Mouse (Mus musculus): ENCODE results near the gene Zdhhc14. TPM values are rescaled to one million over a fixed set of nuclear protein-coding genes. Genes with fewer than 3 reads are reported as not detected.

Zdhhc14 gene
- polyA plus RNA-seq, 1 experiment from 2014 or later, result 8.4 TPM

DNA sequence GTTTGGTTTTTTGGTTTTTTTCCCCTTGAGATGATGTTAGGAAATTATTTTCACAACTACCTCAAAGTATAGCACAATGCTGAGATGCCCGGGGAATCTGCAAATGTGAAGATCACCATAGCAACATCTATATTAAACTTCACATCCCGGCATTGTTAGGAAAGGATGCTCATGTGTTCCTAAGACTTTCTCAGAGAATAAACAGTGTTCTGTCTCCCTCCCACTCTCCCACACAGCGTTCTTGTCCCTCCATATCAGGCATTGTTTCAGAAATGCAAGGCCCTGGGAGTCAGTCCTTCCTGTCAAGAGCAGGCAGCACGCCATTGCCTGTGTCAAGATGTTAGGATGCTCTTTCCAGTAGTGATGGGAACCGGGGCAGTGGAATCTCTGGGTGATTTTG lies 51.7 kb downstream of the Zdhhc14 start:
- no peak overlapping the region for H3K4me3 ChIP-seq
- no peak for ATAC-seq (ENCODE audit: low read depth)
- no peak overlapping the region for H3K4me2 ChIP-seq
- no peaks in the 10 kb centered on the region for H3K36me3 ChIP-seq
- no peak overlapping the region for H3K9ac ChIP-seq
- WGBS, result 72% methylated on average over 5 of the region's 5 CpGs
- no peaks in the 10 kb centered on the region for H3K9me3 ChIP-seq
- no peaks in the 10 kb centered on the region for H3K4me1 ChIP-seq (replicated peaks)
- H3K27me3 ChIP-seq, result no peaks in the 10 kb centered on the region
- H3K27ac ChIP-seq (replicated peaks), result no peak overlapping the region

DNA sequence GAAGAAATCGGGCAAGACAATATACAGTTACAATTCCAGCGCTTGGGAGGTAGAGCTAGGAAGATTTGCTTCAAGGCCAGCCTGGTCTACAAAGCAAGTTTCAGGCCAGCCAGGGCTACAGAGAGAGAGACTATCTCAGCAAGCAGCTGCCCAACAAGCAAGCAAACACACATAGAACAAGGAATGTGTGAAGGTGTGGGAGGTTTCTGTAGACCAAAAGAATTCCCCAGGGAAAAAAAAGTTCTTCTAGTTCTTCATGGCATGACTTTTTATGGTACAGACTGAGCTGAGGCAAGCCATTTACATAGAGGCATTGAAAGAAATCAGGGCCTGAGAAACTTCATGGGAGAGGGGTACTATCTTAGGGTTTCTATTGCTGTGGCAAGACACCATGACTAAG lies 52.7 kb downstream of the Zdhhc14 start:
- Histone ChIP-seq H3K27me3 (no peaks in the 10 kb centered on the region), H3K4me2 (no peak overlapping the region), H3K27ac (replicated peaks) (no peak overlapping the region), H3K4me3 (no peak overlapping the region), H3K9ac (no peak overlapping the region), H3K4me1 (replicated peaks) (no peaks in the 10 kb centered on the region), H3K36me3 (no peaks in the 10 kb centered on the region), H3K9me3 (no peaks in the 10 kb centered on the region)
- ATAC-seq (ENCODE audit: low read depth), result no peak
- WGBS, result 93% methylated on average over 2 of the region's 2 CpGs

GRCm38 (mm10) chr17:5548546-5548945 lies 56.2 kb downstream of the Zdhhc14 start:
- no peaks in the 10 kb centered on the region for H3K27me3 ChIP-seq
- H3K4me2 ChIP-seq, result no peak overlapping the region
- ATAC-seq (ENCODE audit: low read depth), result no peak
- H3K4me1 ChIP-seq (replicated peaks), result no peaks in the 10 kb centered on the region; the same call in 1 of the 2 replicates
- H3K9me3 ChIP-seq, result no peaks in the 10 kb centered on the region
- no peak overlapping the region for H3K9ac ChIP-seq
- no peak overlapping the region for H3K4me3 ChIP-seq
- WGBS, result 94% methylated on average over 2 of the region's 2 CpGs
- no peak overlapping the region for H3K27ac ChIP-seq (replicated peaks)
- no peaks in the 10 kb centered on the region for H3K36me3 ChIP-seq

GRCm38 (mm10) chr17:5549460-5549859 lies 57.1 kb downstream of the Zdhhc14 start:
- WGBS, result 94% methylated on average over 6 of the region's 6 CpGs
- Histone ChIP-seq H3K4me3 (no peak overlapping the region), H3K36me3 (no peaks in the 10 kb centered on the region), H3K4me1 (replicated peaks) (no peaks in the 10 kb centered on the region; the same call in 1 of the 2 replicates), H3K9me3 (no peaks in the 10 kb centered on the region), H3K9ac (no peak overlapping the region), H3K27me3 (no peaks in the 10 kb centered on the region), H3K4me2 (no peak overlapping the region), H3K27ac (replicated peaks) (no peak overlapping the region)
- no peak for ATAC-seq (ENCODE audit: low read depth)

- no peaks in the 10 kb centered on the region for H3K27me3 ChIP-seq
- H3K9ac ChIP-seq, result no peak overlapping the region
- no peak overlapping the region for H3K4me3 ChIP-seq
- 92% methylated on average over 10 of the region's 10 CpGs for WGBS
- no peaks in the 10 kb centered on the region; the same call in 1 of the 2 replicates for H3K4me1 ChIP-seq (replicated peaks)
- no peak for ATAC-seq (ENCODE audit: low read depth)
- H3K4me2 ChIP-seq, result no peak overlapping the region
- no peaks in the 10 kb centered on the region for H3K36me3 ChIP-seq
- no peaks in the 10 kb centered on the region for H3K9me3 ChIP-seq
- H3K27ac ChIP-seq (replicated peaks), result no peak overlapping the region
Measured at GRCm38 (mm10) chr17:5550444-5550843, 58.1 kb downstream of the Zdhhc14 start.

- ATAC-seq (ENCODE audit: low read depth), result no peak
- no peak overlapping the region for H3K27ac ChIP-seq (replicated peaks)
- 77% methylated on average over 3 of the region's 3 CpGs for WGBS
- no peak overlapping the region for H3K4me2 ChIP-seq
- no peaks in the 10 kb centered on the region for H3K36me3 ChIP-seq
- no peak overlapping the region for H3K4me3 ChIP-seq
- H3K4me1 ChIP-seq (replicated peaks), result no peaks in the 10 kb centered on the region; the same call in 1 of the 2 replicates
- no peak overlapping the region for H3K9ac ChIP-seq
- no peaks in the 10 kb centered on the region for H3K9me3 ChIP-seq
- H3K27me3 ChIP-seq, result no peaks in the 10 kb centered on the region
Measured at GRCm38 (mm10) chr17:5551136-5551535, 58.8 kb downstream of the Zdhhc14 start.

DNA sequence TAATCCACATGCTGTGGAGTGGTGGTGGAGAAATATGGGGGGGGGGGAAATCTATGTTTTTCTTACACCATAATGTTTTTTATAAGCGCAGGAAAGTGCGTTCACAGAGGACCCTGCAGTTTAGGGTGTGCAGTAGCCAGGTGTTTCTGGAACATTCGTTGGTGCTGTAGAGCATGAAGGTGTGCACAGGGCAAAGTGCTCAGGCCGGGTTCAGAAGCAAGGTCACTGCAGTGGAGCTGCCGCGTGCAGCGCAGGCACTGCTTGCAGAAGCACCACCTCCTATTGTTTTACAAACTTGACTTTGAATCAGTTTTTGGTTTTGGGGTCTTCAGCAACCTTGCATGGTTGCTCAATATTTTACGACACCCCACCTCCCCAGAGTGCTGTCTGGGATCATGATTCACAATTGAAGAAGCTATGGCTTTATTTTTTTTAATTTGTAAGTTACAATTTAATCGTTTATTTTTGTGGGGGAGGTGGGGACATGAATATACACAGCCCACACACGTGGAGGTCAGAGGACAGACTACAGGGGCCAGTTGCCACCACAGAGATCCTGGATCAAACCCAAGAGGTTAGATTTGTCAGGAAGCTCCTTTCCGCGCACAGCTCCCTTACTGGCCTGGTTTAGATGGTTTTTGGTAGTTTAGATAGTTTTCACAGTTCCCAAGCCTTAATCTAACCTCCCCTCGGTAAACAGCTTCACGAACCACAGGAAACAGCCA lies 59.8 kb downstream of the Zdhhc14 start:
- Histone ChIP-seq H3K4me1 (replicated peaks) (no peaks in the 10 kb centered on the region; the same call in 1 of the 2 replicates), H3K9me3 (no peaks in the 10 kb centered on the region), H3K27ac (replicated peaks) (no peak overlapping the region), H3K27me3 (no peaks in the 10 kb centered on the region), H3K4me2 (no peak overlapping the region), H3K4me3 (no peak overlapping the region), H3K36me3 (no peaks in the 10 kb centered on the region), H3K9ac (no peak overlapping the region)
- ATAC-seq (ENCODE audit: low read depth), result no peak
- 72% methylated on average over 14 of the region's 14 CpGs for WGBS

DNA sequence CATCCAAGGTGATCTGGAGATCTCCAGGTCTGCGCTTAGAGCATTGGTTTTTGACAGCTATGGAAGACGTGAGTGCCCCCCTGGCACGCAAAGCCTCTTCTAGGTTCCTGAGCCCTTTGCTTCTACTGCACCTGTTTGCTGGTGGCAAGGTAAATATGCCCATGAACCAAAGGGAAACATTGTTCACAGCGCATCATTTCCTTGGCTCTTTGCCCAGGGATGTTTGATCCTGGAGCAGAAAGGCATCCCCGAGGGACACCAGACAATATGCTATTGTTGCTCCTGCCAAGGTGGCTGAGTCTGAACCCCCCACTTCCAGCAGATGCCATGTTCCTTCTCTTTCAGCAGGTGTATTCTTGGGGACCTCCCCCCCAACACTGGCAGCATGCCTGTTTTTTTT lies 61.2 kb downstream of the Zdhhc14 start:
- Histone ChIP-seq H3K9me3 (no peaks in the 10 kb centered on the region), H3K36me3 (no peaks in the 10 kb centered on the region), H3K4me3 (no peak overlapping the region), H3K4me1 (replicated peaks) (no peaks in the 10 kb centered on the region; the same call in 1 of the 2 replicates), H3K27me3 (no peaks in the 10 kb centered on the region), H3K9ac (no peak overlapping the region), H3K27ac (replicated peaks) (no peak overlapping the region), H3K4me2 (no peak overlapping the region)
- ATAC-seq (ENCODE audit: low read depth), result no peak
- 79% methylated on average over 5 of the region's 5 CpGs for WGBS

DNA sequence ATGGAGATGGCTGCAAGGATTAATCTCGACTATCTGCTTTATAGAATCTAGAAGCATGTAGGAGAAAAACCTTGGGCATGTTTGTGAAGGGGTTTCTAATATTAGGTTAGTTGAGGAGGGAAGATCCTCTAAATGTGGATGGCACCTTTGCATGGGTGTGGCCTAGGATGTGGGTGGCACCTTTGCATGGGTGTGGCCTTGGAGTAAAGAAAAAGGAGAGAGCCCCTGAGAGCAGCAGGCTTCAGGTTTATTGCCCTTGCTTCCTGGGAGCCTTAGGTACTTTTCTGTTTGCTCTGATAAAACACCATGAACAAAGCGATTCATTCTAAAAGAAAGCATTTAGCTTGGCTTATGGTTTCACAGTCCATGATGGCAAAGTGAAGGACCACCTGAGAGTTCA lies 62.2 kb downstream of the Zdhhc14 start:
- H3K4me2 ChIP-seq, result no peak overlapping the region
- H3K4me1 ChIP-seq (replicated peaks), result no peaks in the 10 kb centered on the region; the same call in 1 of the 2 replicates
- H3K27ac ChIP-seq (replicated peaks), result no peak overlapping the region
- H3K9me3 ChIP-seq, result no peaks in the 10 kb centered on the region
- no peaks in the 10 kb centered on the region for H3K36me3 ChIP-seq
- H3K9ac ChIP-seq, result no peak overlapping the region
- no peaks in the 10 kb centered on the region for H3K27me3 ChIP-seq
- no peak for ATAC-seq (ENCODE audit: low read depth)
- no peak overlapping the region for H3K4me3 ChIP-seq
- WGBS, result 94% methylated on average over 2 of the region's 2 CpGs

- Histone ChIP-seq H3K4me2 (no peak overlapping the region), H3K9ac (no peak overlapping the region), H3K4me3 (no peak overlapping the region), H3K36me3 (no peaks in the 10 kb centered on the region), H3K27me3 (no peaks in the 10 kb centered on the region), H3K27ac (replicated peaks) (no peak overlapping the region), H3K9me3 (no peaks in the 10 kb centered on the region), H3K4me1 (replicated peaks) (no peaks in the 10 kb centered on the region; the same call in 1 of the 2 replicates)
- no peak for ATAC-seq (ENCODE audit: low read depth)
- WGBS, result 69% methylated on average over 8 of the region's 8 CpGs
Measured at GRCm38 (mm10) chr17:5556568-5556967, 64.2 kb downstream of the Zdhhc14 start.

GRCm38 (mm10) chr17:5560212-5560611 lies 67.9 kb downstream of the Zdhhc14 start:
- Histone ChIP-seq H3K36me3 (no peaks in the 10 kb centered on the region), H3K27ac (replicated peaks) (no peak overlapping the region), H3K4me2 (no peak overlapping the region), H3K9me3 (no peaks in the 10 kb centered on the region), H3K4me3 (no peak overlapping the region), H3K9ac (no peak overlapping the region), H3K4me1 (replicated peaks) (no peaks in the 10 kb centered on the region), H3K27me3 (no peaks in the 10 kb centered on the region)
- 88% methylated on average over 4 of the region's 4 CpGs for WGBS
- no peak for ATAC-seq (ENCODE audit: low read depth)

DNA sequence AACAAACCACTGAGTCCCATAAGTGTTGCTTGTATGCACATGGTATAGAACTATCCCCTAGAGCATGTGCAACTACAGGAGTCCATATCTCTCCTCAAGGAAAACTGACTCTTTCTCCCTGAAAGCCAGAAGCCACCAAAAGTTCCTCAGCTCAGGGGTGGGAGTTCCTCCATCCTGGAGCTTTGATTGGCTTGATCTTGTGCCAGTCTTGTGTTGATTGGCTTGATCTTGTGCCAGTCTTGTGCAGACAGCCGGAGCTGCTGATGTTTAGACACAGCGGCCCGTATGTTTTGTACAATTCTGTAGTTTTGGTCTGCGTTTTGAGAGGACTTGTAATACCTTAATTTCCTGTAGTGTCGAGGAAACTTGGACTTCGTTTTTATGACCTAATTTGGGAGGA lies 70.8 kb downstream of the Zdhhc14 start:
- no peak overlapping the region for H3K27ac ChIP-seq (replicated peaks)
- H3K9me3 ChIP-seq, result no peaks in the 10 kb centered on the region
- peaks cover 11% of the 10 kb centered on the region; the same call in 1 of the 2 replicates for H3K4me1 ChIP-seq (replicated peaks)
- WGBS, result 91% methylated on average over 6 of the region's 6 CpGs
- ATAC-seq (ENCODE audit: low read depth), result no peak
- no peak overlapping the region for H3K4me3 ChIP-seq
- no peak overlapping the region for H3K9ac ChIP-seq
- H3K36me3 ChIP-seq, result no peaks in the 10 kb centered on the region
- no peak overlapping the region for H3K4me2 ChIP-seq
- no peaks in the 10 kb centered on the region for H3K27me3 ChIP-seq

GRCm38 (mm10) chr17:5566006-5566405 lies 73.6 kb downstream of the Zdhhc14 start:
- Histone ChIP-seq H3K4me1 (replicated peaks) (peaks cover 11% of the 10 kb centered on the region; the same call in 1 of the 2 replicates), H3K9ac (no peak overlapping the region), H3K4me2 (no peak overlapping the region), H3K36me3 (no peaks in the 10 kb centered on the region), H3K9me3 (no peaks in the 10 kb centered on the region), H3K27ac (replicated peaks) (no peak overlapping the region), H3K27me3 (no peaks in the 10 kb centered on the region), H3K4me3 (no peak overlapping the region)
- no peak for ATAC-seq (ENCODE audit: low read depth)
- 81% methylated on average over 7 of the region's 7 CpGs for WGBS
